Mouse (Mus musculus) lung, postnatal 10 days (tissue): ENCODE measurements around the gene Pthlh.

Experiments used
- DNase-seq: peaks from one replicate; pipeline ENCODE4 v3.0.0; 2021

Gene Pthlh

DNA sequence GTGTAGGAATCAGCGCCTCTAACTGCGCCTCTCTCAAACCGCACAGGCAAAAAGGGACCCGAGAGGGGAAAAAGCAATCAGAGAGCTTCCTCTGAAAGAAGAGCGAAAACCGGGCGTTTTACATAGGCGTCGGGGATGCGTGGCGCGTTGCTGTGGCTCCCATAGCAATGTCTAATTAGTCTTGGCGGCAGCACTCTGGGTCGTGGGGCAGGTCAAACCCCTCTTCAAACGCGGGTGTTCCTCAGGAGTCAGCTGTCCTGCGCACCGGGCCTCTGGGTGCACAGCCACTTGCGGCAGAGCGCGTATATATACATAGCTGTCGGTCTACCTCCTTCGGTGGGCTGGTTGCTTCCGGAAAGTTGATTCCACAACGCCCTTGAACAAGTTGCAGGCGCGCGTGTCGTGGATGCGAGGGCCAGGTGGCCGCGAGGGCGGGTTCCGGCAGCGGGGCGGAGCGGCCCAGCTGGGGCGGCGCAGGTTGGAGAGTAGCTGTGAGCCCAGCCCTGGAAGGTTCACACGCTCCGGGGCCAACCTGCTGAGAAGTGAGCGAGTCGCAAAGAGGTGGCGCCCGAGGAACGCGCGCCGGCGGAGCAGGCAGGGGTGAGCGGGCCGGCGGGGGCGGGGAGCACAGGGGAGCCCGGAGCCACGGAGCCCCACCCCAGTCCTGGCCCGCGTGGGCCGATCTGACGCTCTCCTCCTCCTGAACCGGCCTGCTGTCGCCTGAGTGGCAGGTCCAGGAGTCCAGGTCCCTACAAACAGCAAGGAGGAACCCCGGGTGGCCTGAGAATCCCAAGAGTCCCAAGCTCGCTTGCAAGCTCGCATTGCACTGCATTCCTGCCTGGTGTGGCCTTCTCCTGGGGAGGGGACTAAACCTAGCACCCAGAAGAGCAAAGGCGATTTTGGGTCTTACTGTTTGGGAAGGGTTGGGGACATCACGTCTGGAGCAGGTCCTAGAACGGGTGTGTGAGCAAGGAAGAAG lies at the start of gene Pthlh:
Pthlh (minus strand) TSS at position 597 of the 979 bp plus-strand sequence.
- DNase-seq = peak; percentile 59

DNA sequence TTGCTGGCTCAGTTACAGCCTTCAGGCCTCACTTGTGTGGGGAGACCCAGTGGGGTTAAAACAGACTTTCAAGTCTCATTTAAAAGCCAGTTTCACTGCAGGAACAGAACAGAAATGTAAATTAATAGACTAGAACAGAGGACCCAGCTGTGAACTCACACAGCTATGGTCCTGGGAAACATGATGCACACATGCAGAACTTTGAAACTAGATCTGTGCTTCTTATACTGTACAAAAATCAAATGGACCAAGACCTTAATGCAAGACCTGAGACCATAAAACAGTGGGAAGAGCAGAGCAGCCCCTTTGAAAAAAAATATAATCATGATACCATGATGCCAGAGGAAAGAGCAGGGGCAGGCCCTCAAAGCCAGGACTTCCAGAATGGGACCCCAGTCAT lies 49.3 kb upstream of the Pthlh start:
- no peak for DNase-seq

GRCm38 (mm10) chr6:147310435-147310978 lies 46.5 kb upstream of the Pthlh start:
- DNase-seq = no peak

DNA sequence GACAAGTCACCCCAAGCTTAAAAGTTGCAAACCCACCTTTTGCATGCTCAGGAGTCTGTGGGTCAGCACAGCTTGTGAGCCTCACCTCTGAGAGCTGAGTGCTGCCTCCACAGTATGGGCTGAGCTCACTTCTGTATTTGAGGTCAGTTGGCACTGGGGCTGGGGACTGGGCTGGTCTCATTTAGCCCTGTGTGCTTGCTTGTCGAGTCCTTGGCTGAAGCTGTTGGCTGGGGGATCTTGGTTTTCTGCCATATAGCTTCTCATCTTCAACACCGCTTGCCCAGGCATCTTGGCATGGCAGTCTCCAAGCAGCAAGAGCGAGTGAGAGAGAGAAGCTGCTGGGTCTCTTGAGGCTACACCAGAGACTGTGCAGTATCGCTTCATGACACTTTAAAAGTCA lies 46.1 kb upstream of the Pthlh start:
- DNase-seq = peak; percentile 15

DNA sequence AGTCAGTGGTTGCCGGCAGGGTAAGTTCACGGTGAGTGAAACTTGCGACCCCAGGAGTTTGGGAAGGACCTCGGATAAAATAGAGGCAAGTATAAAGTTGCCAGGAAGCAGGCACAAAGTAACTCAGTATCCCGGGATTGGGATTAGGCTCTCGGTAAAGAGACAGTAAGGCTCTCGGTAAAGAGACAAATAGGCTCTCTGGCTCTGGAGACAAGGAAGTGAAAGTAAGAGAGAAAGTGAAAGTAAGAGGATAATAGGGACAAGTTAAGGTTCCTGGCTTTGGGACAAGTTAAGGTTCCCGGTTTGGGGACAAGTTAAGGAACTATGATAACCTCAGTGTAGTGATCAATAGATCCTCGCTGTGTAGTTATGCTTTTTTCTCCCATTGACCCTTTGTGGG lies 40.3 kb upstream of the Pthlh start:
- DNase-seq = peak; percentile 8

- DNase-seq = no peak
These were observed 35.6 kb upstream of the Pthlh start for GRCm38 (mm10) chr6:147299607-147300006.

DNA sequence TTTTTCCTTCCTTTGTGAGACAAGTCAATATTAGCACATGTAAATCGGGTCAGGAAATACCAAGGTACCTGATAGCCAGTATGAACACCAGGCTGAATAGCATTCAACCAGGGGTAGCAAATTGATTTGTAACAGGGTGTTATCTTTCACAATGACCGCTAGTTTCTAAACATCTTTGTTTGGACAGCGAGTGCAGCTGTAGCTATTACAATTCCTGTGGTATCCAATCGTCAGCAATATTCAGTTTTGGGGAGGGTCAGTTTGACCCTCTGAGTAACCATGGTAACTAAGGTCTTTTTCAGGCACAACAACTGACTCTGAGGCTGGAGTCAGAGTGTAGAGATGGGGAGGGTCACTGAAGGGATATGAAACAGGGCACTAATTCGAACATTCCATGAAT lies 15.3 kb upstream of the Pthlh start:
- no peak for DNase-seq

DNA sequence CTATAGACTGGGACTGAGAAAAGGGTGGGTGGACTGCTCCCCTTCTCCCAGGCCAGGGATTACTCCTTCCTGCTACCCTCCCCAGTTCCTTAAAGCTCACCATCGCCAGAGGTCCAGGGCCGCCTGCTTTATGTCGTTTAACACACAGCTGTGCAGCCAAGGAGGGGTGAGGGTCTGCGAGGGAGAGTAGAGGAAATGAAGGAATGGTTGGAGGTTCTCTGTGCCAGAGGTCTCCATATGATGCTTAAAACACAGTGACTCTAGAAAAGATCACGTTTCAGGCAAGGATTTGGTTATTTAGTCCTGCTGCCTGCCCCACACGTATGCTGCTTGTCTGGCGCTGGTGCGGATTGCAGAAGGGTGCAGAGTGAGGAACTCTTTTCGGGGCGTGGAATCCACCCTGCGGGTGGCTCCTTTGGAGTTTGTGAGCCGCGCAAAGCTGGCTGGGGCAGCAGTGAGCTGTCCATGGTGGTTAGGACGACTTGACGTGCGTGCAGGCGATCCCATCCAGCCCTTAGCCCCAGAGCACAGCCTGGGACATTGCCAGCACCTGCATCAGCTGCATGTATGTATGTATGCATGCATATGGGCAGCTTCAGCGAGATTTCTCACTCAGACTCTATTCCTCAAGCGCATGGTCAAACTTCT lies 4.3 kb upstream of the Pthlh start:
- peak; percentile 59 for DNase-seq

GRCm38 (mm10) chr6:147266466-147266865 lies 2.5 kb upstream of the Pthlh start:
- no peak for DNase-seq

DNA sequence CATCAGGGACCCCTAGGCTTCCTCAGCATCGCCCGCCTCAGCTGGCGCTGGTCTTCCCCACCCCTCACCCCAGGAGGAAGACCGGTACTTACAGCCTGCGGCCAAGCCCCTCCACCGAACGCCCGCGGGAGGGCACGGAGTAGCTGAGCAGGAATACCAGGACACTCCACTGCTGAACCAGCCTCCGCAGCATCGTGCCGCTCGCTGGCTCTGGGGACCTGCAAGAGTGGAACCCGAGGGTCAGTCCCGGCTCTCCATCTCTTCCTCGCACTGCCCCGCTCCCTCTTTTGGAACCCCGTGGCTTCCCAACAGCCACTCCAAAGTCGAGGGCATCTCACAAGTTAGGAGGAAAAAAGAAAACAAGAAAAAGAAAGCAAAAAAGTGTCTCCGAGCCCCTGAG lies 805 bp downstream of the Pthlh start:
- DNase-seq = no peak

DNA sequence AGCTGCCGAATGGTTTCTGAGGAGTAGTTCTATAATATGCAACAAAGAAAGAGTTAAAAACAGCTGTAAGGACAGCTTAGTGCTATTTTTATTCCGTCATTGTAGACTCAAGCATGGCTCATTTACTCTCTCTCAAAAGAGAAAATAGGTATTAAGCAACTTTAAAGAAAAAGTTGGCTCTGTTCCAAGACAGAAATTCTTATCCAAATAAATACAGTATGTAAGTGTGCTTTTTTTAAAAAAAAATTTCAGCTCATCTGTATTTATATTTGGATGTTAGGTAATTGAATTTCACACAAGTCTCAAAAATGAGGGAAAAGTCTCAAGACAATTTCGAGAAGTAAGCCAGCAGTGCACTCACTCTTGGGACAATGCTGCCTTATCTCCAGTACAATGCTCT lies 2.4 kb downstream of the Pthlh start:
- no peak for DNase-seq

DNA sequence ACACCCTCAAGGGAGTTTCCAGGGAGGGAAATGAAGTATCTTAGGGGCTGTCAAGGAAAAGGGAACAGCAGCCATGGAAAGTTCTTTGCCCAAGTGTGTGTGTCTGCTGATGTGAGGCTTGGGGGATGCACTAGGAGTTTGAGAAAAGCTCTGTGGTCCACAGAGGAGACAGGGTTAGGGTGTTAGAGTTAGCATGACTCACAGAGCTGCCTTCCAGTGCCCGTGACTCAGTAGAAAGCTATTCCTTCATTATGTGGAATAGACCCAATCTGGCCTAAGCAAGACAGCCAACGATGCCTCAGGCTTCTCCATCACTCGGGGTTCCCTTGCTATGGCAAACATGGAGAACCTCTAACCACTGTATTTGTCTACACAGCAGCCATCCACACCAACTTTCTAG lies 3.2 kb downstream of the Pthlh start:
- DNase-seq = no peak

GRCm38 (mm10) chr6:147247782-147248181 lies 16.2 kb downstream of the Pthlh start:
- DNase-seq = no peak

- DNase-seq = no peak
These were observed 19.7 kb downstream of the Pthlh start for GRCm38 (mm10) chr6:147244294-147244693.

GRCm38 (mm10) chr6:147243655-147244054 lies 20.3 kb downstream of the Pthlh start:
- DNase-seq = no peak

GRCm38 (mm10) chr6:147241541-147241940 lies 22.4 kb downstream of the Pthlh start:
- no peak for DNase-seq

- peak; percentile 67 for DNase-seq
These were observed 23.7 kb downstream of the Pthlh start for GRCm38 (mm10) chr6:147240203-147240804.

DNA sequence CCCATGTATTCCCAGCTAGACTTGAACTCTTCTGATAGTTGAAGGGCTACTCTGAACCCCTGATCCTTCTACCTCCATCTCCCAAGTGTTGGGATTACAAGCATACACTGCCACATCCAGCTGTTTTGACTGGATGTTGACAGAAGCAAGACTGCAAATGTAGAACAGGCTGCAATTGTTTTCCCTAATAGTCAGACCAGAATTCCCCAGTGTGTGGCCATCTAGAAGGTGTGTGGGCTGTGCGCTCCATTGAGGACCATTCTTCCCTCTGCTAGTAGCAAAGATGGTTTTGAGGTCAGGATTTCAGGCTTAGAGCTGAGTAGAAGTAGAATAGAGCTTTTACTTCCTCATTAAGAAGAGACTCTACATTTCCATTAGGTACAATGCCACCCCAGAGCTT lies 37.3 kb downstream of the Pthlh start:
- DNase-seq = no peak

DNA sequence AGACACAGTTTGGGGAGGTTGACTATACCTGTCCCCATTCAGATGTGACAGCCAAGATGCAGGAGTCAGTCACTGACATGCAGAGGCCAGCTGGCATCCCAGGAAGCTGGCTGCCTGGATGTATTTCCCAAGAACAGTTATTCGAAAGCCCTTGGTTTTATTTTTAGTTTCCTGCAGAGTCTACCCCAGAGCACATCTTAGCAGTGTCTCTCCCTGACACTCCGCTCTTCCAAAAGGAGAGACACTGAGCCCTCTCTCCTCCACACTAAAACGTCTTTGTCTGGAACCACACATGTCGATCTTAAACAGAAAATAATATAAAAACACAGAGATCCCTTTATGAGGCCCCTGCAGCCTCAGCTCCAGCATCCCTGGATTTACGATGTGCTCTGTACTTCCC lies 44.9 kb downstream of the Pthlh start:
- no peak for DNase-seq

- no peak for DNase-seq
These were observed 47.8 kb downstream of the Pthlh start for GRCm38 (mm10) chr6:147216156-147216555.

- no peak for DNase-seq
These were observed 56.1 kb downstream of the Pthlh start for GRCm38 (mm10) chr6:147207821-147208330.
